Mouse (Mus musculus): Measurements from ENCODE around the gene Sdc3. TPM values are rescaled to one million over a fixed set of nuclear protein-coding genes. Genes with fewer than 3 reads are reported as not detected.

Sdc3 gene
- total RNA-seq, 2 experiments from 2014 or later = 8.5 to 12.5 TPM

GRCm38 (mm10) chr4:130810845-130811244, 18.5 kb downstream of the Sdc3 start:
- Histone ChIP-seq H3K27ac (no peak overlapping the region), H3K4me3 (no peak overlapping the region)
- DNase-seq = no peak
- no peak for TF ChIP-seq CTCF (IDR thresholded peaks at IDR 0.05)
- intact Hi-C loops (cut with DNase I) = no loop called here

GRCm38 (mm10) chr4:130811385-130811784, 19.0 kb downstream of the Sdc3 start:
- TF ChIP-seq CTCF (IDR thresholded peaks at IDR 0.05) = no peak
- no peak overlapping the region for H3K4me3 ChIP-seq
- no peak overlapping the region for H3K27ac ChIP-seq
- no peak for DNase-seq
- intact Hi-C loops (cut with DNase I) = no loop called here

GRCm38 (mm10) chr4:130813958-130814357, 21.6 kb downstream of the Sdc3 start:
- H3K4me3 ChIP-seq = no peak overlapping the region
- no peak for TF ChIP-seq CTCF (IDR thresholded peaks at IDR 0.05)
- DNase-seq = no peak
- H3K27ac ChIP-seq = no peak overlapping the region
- intact Hi-C loops (cut with DNase I) = no loop called here

GRCm38 (mm10) chr4:130814742-130815330, 22.5 kb downstream of the Sdc3 start:
- intact Hi-C loops (cut with DNase I) = no loop called here
- Histone ChIP-seq H3K27ac (no peak overlapping the region), H3K4me3 (no peak overlapping the region)
- TF ChIP-seq CTCF (IDR thresholded peaks at IDR 0.05) = no peak
- no peak for DNase-seq

GRCm38 (mm10) chr4:130815860-130816259, 23.5 kb downstream of the Sdc3 start:
- intact Hi-C loops (cut with DNase I) = no loop called here
- TF ChIP-seq CTCF (IDR thresholded peaks at IDR 0.05) = no peak
- DNase-seq = peak; percentile 64

GRCm38 (mm10) chr4:130819806-130820205, 27.5 kb downstream of the Sdc3 start:
- intact Hi-C loops (cut with DNase I) = no loop called here
- no peak for DNase-seq
- H3K4me3 ChIP-seq = no peak overlapping the region
- TF ChIP-seq CTCF (IDR thresholded peaks at IDR 0.05) = no peak
- peak overlapping the region; percentile 81 for H3K27ac ChIP-seq

More at GRCm38 (mm10) chr4:130815860-130816259, 23.5 kb downstream of the Sdc3 start:
- no peak overlapping the region for H3K4me3 ChIP-seq
- no peak overlapping the region for H3K27ac ChIP-seq

- TF ChIP-seq CTCF (IDR thresholded peaks at IDR 0.05) = no peak
- peak overlapping the region; percentile 81 for H3K27ac ChIP-seq
- 0 out of 2 replicates have a peak overlapping the region, but pooled peaks have one; percentile 30 for H3K4me3 ChIP-seq
- DNase-seq = no peak
- intact Hi-C loops (cut with DNase I) = no loop called here
Observed at GRCm38 (mm10) chr4:130820594-130821255, 28.4 kb downstream of the Sdc3 start.

- Histone ChIP-seq H3K4me3 (peak overlapping the region; percentile 40), H3K27ac (peak overlapping the region; percentile 75)
- peak; percentile 81 for DNase-seq
- TF ChIP-seq CTCF (IDR thresholded peaks at IDR 0.05) = no peak
- intact Hi-C loops (cut with DNase I) = no loop called here
Observed at GRCm38 (mm10) chr4:130828851-130829673, 36.7 kb downstream of the Sdc3 start.

GRCm38 (mm10) chr4:130834122-130834521, 41.8 kb downstream of the Sdc3 start:
- H3K27ac ChIP-seq = peak overlapping the region; percentile 31; the same call in 1 of the 2 replicates
- no peak for DNase-seq
- no peak for TF ChIP-seq CTCF (IDR thresholded peaks at IDR 0.05)
- H3K4me3 ChIP-seq = no peak overlapping the region
- intact Hi-C loops (cut with DNase I) = no loop called here

- DNase-seq = peak; percentile 54
- TF ChIP-seq CTCF (IDR thresholded peaks at IDR 0.05) = no peak
- peak overlapping the region; percentile 51 for H3K27ac ChIP-seq
- intact Hi-C loops (cut with DNase I) = loop anchor here (5.0 kb wide), 1 partner anchor 38 kb away; no protein-coding TSS in a partner anchor
- no peak overlapping the region for H3K4me3 ChIP-seq
Observed at GRCm38 (mm10) chr4:130835550-130835949, 43.2 kb downstream of the Sdc3 start.

- intact Hi-C loops (cut with DNase I) = loop anchor here (5.0 kb wide), 1 partner anchor 39 kb away; no protein-coding TSS in a partner anchor
- Histone ChIP-seq H3K4me3 (no peak overlapping the region), H3K27ac (peak overlapping the region; percentile 53)
- DNase-seq = peak; percentile 16
- TF ChIP-seq CTCF (IDR thresholded peaks at IDR 0.05) = no peak
Observed at GRCm38 (mm10) chr4:130836281-130837061, 44.1 kb downstream of the Sdc3 start.

- intact Hi-C loops (cut with DNase I) = loop anchor here (5.0 kb wide), 1 partner anchor 41 kb away; no protein-coding TSS in a partner anchor
- no peak overlapping the region for H3K4me3 ChIP-seq
- no peak for DNase-seq
- TF ChIP-seq CTCF (IDR thresholded peaks at IDR 0.05) = no peak
- peak overlapping the region; percentile 38 for H3K27ac ChIP-seq
Observed at GRCm38 (mm10) chr4:130838585-130838984, 46.2 kb downstream of the Sdc3 start.
